Mouse (Mus musculus) c-Kit-positive CD71-negative TER-119-negative erythroid progenitor cells, embryonic 14.5 days (primary cell): ENCODE measurements around the gene Rpa2.
"Not testable (repeated sequence)": the region's sequence is repeated elsewhere in the genome, so short reads cannot be mapped to it uniquely, and the experiment has no call there.

ENCODE experiments used
- DNase-seq: peaks from one replicate; pipeline ENCODE4 v3.0.0-alpha.2; 2013; ENCODE audit warnings: low read depth

Gene Rpa2

GRCm38 (mm10) chr4:132767914-132768876 lies at the start of gene Rpa2:
Gene Rpa2 (plus strand): TSS chr4:132768332.
- DNase-seq = peak; percentile 100

GRCm38 (mm10) chr4:132728233-132728632 lies 39.9 kb upstream of the Rpa2 start:
- no peak for DNase-seq

- DNase-seq = no peak
Observed at GRCm38 (mm10) chr4:132731616-132732015, 36.5 kb upstream of the Rpa2 start.

- peak; percentile 78 for DNase-seq
Observed at GRCm38 (mm10) chr4:132732148-132732684, 35.9 kb upstream of the Rpa2 start, which contains the start of gene Xkr8. Gene Xkr8 (minus strand): TSS chr4:132732546.

GRCm38 (mm10) chr4:132733071-132733770 lies 34.9 kb upstream of the Rpa2 start:
- no peak for DNase-seq

- DNase-seq = no peak
Observed at GRCm38 (mm10) chr4:132734766-132735165, 33.4 kb upstream of the Rpa2 start.

- DNase-seq = no peak
Observed at GRCm38 (mm10) chr4:132735389-132735788, 32.7 kb upstream of the Rpa2 start.

GRCm38 (mm10) chr4:132735894-132736293 lies 32.2 kb upstream of the Rpa2 start:
- no peak for DNase-seq

GRCm38 (mm10) chr4:132737154-132737553 lies 31.0 kb upstream of the Rpa2 start:
- DNase-seq = not testable (repeated sequence)

GRCm38 (mm10) chr4:132741491-132741890 lies 26.6 kb upstream of the Rpa2 start:
- no peak for DNase-seq

GRCm38 (mm10) chr4:132743992-132744911 lies 23.9 kb upstream of the Rpa2 start:
- no peak for DNase-seq

GRCm38 (mm10) chr4:132746911-132747517 lies 21.1 kb upstream of the Rpa2 start:
- no peak for DNase-seq

- no peak for DNase-seq
Observed at GRCm38 (mm10) chr4:132747664-132748259, 20.4 kb upstream of the Rpa2 start.

GRCm38 (mm10) chr4:132748778-132749177 lies 19.4 kb upstream of the Rpa2 start:
- DNase-seq = no peak

- no peak for DNase-seq
Observed at GRCm38 (mm10) chr4:132749258-132749982, 18.7 kb upstream of the Rpa2 start.

- DNase-seq = no peak
Observed at GRCm38 (mm10) chr4:132752992-132753391, 15.1 kb upstream of the Rpa2 start.

GRCm38 (mm10) chr4:132756974-132757373 lies 11.2 kb upstream of the Rpa2 start, which contains the start of gene Smpdl3b:
Gene Smpdl3b (minus strand): TSS chr4:132757252.
- no peak for DNase-seq

GRCm38 (mm10) chr4:132757633-132758351 lies 10.3 kb upstream of the Rpa2 start:
- no peak for DNase-seq

- DNase-seq = no peak
Observed at GRCm38 (mm10) chr4:132760296-132760695, 7.8 kb upstream of the Rpa2 start.
